Mouse (Mus musculus) heart, adult 2 months (tissue): ENCODE measurements at regions not wholly inside any gene's neighbourhood (a gene's known extent, or its start where the extent isn't known, plus 50 kb on each side); places are given as distances from the start of the nearest gene placed in this dataset.

Source experiments
- CTCF ChIP-seq: fragments of 200-600 bp; IDR thresholded peaks from 2 replicates; pipeline ENCODE4 v1.8.1; 2022; ENCODE audit warnings: antibody characterized with exemption, mild to moderate bottlenecking, moderate library complexity
- POLR2A ChIP-seq: fragments of 200-500 bp; IDR thresholded peaks from 2 replicates; pipeline ENCODE4 v1.6.1; 2011; ENCODE audit warnings: mild to moderate bottlenecking, low read depth, low read length, control low read depth; ENCODE audit not compliant: insufficient read depth

- peak; percentile 44; the same call in 1 of the 2 replicates for TF ChIP-seq POLR2A
- TF ChIP-seq CTCF, result no peak
These were observed 60.7 kb upstream of the Trp53i11 start for GRCm38 (mm10) chr2:93126595-93127165.
